Mouse (Mus musculus): ENCODE data around the gene Cd302. TPM values are rescaled to one million over a fixed set of nuclear protein-coding genes. Genes with fewer than 3 reads are reported as not detected.

Gene Cd302
- total RNA-seq, 2 experiments from 2014 or later: 9.3 to 12.2 TPM

DNA sequence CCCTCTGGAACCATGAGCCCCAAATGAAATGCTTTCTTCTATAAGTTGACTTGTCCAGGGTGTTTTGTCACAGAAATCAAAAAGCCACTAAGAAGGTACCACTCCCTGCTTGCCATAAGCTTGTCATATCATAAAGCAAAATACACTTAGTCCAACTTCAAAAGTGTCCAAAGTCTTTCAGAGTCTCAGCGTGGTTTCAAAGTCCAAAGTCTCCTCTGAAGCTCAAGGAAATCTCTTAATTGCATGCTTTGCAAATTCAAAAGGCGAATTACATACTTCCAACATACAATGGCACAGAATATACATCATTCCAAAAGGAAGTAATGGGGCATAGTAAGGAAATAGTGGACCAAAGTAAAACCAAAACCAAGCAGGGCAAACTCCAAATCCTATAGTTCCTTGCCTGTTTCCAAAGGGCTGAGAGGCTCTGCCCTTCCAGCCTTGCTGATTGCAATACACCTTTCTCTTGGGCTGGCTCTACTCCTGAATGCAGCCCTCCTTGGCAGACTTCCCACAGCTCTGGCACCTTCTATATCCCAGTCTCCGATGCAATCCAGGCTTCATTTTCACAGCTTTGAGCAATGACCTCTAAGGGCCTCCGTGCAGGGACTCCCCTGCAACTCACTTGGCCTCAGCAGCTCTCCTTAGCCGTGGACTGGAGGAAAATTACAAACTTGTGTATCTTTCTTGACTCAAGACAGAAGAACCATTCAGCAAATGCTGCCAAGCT lies 23.5 kb downstream of the Cd302 start:
- intact Hi-C loops (cut with DNase I; ENCODE audit: low total_unique reads): no loop called here
- no peak for DNase-seq

DNA sequence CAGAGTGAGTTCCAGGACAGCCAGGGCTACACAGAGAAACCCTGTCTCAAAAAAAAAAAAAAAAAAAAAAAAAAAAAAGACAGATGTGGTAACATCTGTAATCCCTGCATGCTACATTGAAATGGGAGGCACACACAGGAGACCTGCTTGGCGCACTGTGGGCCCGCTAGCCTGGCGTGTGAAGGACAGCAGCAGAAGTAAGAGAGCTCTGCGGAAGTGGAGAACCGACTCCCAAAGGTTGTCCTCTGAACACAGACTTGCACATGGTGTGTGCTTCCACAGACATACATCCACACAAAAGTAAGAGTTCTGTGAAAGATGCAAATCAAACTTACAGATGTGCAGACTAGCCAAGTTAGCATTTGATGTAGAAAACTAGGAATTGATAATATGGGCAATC lies 25.1 kb downstream of the Cd302 start:
- intact Hi-C loops (cut with DNase I; ENCODE audit: low total_unique reads): no loop called here

GRCm38 (mm10) chr2:60256751-60257150 lies 27.5 kb downstream of the Cd302 start:
- no peak for DNase-seq
- intact Hi-C loops (cut with DNase I; ENCODE audit: low total_unique reads): no loop called here

More for the DNA sequence above, 25.1 kb downstream of the Cd302 start:
- DNase-seq: no peak

- no peak for DNase-seq
- intact Hi-C loops (cut with DNase I; ENCODE audit: low total_unique reads): no loop called here
These were observed 30.8 kb downstream of the Cd302 start for GRCm38 (mm10) chr2:60253506-60253905.

DNA sequence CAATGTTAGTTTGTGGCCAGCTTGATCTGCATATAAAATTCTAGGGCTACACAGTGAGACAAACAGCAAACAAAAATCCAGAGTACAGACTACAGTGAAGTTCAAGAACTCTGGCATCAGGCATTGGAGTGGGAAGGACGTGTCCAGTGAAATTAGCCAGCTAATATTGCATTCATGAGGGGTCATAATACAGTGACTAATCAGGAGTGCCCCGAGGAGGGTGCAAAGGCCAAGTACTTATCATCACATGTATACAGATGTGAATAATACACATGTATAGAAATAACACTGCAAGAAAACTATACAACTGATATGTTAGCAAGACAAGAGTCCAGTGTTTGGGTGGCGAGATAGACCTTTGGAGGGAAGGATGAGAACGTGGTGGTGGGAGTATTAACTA lies 31.5 kb downstream of the Cd302 start:
- intact Hi-C loops (cut with DNase I; ENCODE audit: low total_unique reads): no loop called here
- DNase-seq: no peak

GRCm38 (mm10) chr2:60234506-60234905 lies 49.8 kb downstream of the Cd302 start:
- DNase-seq: no peak
- intact Hi-C loops (cut with DNase I; ENCODE audit: low total_unique reads): no loop called here

DNA sequence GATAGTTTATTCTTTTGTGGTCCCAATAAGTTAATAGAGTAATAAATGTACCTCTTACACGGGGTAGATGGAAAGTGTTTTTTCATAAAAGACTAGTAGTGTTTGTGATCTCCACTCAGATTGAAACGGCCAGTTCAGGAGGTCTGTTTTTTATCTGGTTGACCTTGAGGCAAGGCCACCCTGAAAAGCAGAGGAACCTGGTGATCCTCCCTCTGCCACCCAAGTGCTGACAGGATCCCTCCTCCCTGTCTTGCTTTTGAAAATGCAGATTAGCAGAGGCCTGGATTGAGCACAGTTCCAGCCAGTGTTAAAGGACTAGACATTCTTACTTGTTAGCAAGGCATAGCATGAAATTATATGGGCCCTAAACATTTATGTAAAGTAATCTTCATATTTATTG lies 51.1 kb downstream of the Cd302 start:
- no peak for DNase-seq
- intact Hi-C loops (cut with DNase I; ENCODE audit: low total_unique reads): no loop called here

GRCm38 (mm10) chr2:60230361-60230760 lies 53.9 kb downstream of the Cd302 start:
- intact Hi-C loops (cut with DNase I; ENCODE audit: low total_unique reads): no loop called here
- no peak for DNase-seq

- intact Hi-C loops (cut with DNase I; ENCODE audit: low total_unique reads): no loop called here
These were observed 55.8 kb downstream of the Cd302 start for GRCm38 (mm10) chr2:60228470-60228869.

GRCm38 (mm10) chr2:60223489-60223888 lies 60.8 kb downstream of the Cd302 start:
- DNase-seq: no peak
- intact Hi-C loops (cut with DNase I; ENCODE audit: low total_unique reads): no loop called here

More at GRCm38 (mm10) chr2:60228470-60228869, 55.8 kb downstream of the Cd302 start:
- DNase-seq: no peak

- intact Hi-C loops (cut with DNase I; ENCODE audit: low total_unique reads): no loop called here
- no peak for DNase-seq
These were observed 62.3 kb downstream of the Cd302 start for GRCm38 (mm10) chr2:60221954-60222353.

DNA sequence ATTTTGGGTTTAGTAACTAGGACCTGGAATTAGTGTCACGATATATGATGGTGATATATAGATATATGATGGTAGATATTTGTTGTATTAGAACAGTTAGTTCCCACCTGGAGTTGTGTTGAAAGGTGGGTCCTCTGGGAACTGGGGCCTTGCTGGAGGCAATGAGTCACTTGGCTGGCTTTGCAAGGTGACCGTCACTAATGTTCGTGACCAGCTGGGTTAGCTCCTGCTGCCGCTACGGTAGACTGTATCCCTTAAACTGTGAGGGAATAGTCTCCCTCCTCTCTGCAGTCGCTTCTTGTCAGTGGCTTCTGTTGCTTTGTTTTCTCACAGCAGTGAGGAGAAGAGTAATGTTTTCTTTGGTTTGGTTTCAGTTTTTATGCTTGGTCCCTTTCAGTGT lies 63.1 kb downstream of the Cd302 start:
- intact Hi-C loops (cut with DNase I; ENCODE audit: low total_unique reads): no loop called here
- DNase-seq: peak; percentile 7

DNA sequence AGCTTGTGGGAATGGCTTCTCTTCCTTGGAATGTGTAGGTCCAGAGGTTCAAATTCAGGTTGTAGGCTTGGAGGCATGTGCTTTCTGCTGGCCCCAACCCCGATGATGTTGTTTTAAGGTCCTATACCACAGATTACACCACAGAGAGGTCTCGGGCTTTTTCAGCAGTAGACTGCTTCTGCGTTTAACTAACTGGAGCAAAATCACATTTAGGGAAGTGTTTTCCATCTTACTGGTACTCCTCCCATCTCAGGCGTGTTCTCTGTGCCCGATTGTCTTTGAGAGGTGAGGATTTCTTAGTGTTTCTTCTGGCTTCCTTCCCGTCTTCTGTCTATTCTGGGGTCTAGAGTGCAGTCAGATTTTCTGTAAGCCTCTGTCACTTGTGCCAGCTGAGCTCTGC lies 66.7 kb downstream of the Cd302 start:
- DNase-seq: no peak
- intact Hi-C loops (cut with DNase I; ENCODE audit: low total_unique reads): no loop called here

GRCm38 (mm10) chr2:60216547-60217153 lies 67.6 kb downstream of the Cd302 start:
- intact Hi-C loops (cut with DNase I; ENCODE audit: low total_unique reads): no loop called here
- no peak for DNase-seq

DNA sequence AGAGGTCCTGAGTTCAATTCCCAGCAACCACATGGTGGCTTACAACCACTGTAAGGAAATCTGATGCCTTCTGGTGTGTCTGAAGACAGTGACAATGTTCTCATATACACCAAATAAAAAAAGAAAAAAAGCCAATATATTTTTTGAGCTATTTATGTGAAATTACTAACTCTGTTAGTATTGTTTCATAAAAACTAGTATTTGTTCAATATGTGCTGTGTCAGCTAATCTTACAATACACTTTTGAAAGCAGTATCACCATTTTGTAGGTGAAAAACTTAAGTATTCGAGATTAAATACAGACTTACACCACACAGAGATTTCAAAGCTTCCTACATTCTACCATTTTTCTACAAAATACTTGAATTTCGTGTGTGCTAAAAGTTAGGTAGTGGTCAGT lies 69.6 kb downstream of the Cd302 start:
- no peak for DNase-seq
- intact Hi-C loops (cut with DNase I; ENCODE audit: low total_unique reads): no loop called here

DNA sequence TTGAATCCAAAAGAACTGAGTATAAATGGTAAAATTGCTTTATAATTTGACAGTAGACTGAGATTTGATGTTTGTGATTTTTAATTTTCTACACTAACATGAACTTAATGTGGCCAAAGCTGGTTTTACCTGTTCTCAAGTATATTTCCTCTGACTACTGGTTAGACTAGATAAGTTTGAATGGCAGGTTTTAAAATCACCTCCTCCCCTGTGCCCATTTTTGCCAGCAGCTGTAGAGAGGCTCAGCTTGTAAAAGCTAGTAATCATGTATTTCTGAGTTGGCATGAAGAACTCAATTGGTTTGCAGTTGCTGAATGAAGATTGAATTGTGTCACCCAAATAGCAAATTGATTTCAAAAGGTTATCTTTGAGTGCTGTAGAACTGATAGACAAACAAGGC lies 71.8 kb downstream of the Cd302 start:
- intact Hi-C loops (cut with DNase I; ENCODE audit: low total_unique reads): no loop called here
- no peak for DNase-seq

- intact Hi-C loops (cut with DNase I; ENCODE audit: low total_unique reads): no loop called here
- DNase-seq: no peak
These were observed 73.5 kb downstream of the Cd302 start for GRCm38 (mm10) chr2:60210821-60211220.

GRCm38 (mm10) chr2:60209703-60210651 lies 74.3 kb downstream of the Cd302 start, which contains the start of the genes Baz2b and March7:
Gene Baz2b, minus strand, starts transcription at chr2:60209839.
Gene March7, plus strand, starts transcription at chr2:60209887.
- DNase-seq: peak; percentile 91
- intact Hi-C loops (cut with DNase I; ENCODE audit: low total_unique reads): loop anchor here (10.0 kb wide), 1 partner anchor 245 kb away; no protein-coding TSS in a partner anchor

DNA sequence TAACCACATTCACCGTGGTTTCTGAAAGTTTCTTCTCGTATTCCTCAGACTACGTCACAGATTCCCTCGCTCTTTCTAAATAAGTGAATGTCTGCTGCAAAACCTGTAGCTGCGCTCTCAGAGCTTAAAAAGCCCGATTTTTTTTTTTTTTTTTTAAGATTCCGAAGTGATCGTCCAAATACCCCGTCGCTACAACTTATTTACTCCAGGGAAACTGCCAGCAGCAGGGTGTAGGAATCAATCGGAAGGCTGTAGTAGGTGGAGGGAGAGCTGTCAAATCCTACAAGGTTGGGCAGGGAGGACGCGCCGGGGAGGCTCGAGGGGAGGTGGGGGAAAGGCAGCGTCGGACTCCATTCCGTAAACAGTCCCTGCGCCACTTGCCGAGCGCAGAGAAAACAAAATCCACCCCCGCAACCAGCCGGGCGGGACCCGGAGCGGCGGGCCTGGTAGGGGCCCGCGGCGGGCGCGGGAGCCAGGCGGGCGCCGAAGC lies 75.1 kb downstream of the Cd302 start:
- intact Hi-C loops (cut with DNase I; ENCODE audit: low total_unique reads): loop anchor here (10.0 kb wide), 1 partner anchor 244 kb away; no protein-coding TSS in a partner anchor
- DNase-seq: peak; percentile 60

DNA sequence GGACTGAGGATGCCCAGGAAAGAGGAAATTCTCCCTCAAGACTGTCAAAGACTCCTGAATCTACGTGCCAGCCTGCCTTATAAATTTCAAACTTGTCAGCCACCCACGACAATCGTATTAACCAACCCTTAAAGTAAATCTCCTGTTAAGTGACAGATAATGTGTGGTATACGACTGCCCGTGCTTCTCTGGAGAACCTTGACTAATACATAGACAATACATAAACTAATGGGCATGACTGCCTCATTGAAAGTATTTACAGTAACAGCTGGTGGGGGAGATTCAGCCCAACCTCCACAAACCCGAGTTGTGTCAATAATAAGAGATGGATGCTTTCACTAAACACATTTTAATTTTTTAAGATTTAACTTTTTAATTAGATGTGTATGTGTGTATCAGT lies 78.5 kb downstream of the Cd302 start:
- no peak for DNase-seq
- intact Hi-C loops (cut with DNase I; ENCODE audit: low total_unique reads): loop anchor here (10.0 kb wide), 1 partner anchor 241 kb away; no protein-coding TSS in a partner anchor
